Mouse (Mus musculus) midbrain, postnatal 0 days (tissue): ENCODE data around the gene Platr17. TPM values are rescaled to one million over a fixed set of nuclear protein-coding genes. Genes with fewer than 3 reads are reported as not detected.

ENCODE experiments used
- ATAC-seq: fragments of 200-750 bp; cut with Nextera tagmentation; 2 replicates; pipeline ENCODE4 v1.8.0; 2017; ENCODE audit warnings: moderate number of reproducible peaks, mild to moderate bottlenecking, moderate TSS enrichment, moderate library complexity; ENCODE audit not compliant: low FRiP score
- DNase-seq: peaks from one replicate; pipeline ENCODE4 v3.0.0-alpha.2; 2015; ENCODE audit warnings: low spot score
- H3K27ac ChIP-seq: fragments of 300-500 bp; sonication (generic); 2 replicates; pipeline ENCODE4 v1.5.1; 2014; ENCODE audit warnings: low read depth, mild to moderate bottlenecking, low read length, mixed read lengths
- H3K27me3 ChIP-seq: fragments of 300-500 bp; sonication (generic); 2 replicates; pipeline ENCODE4 v1.6.1; 2014; ENCODE audit warnings: low read length, control low read depth, mixed read lengths; ENCODE audit not compliant: insufficient read depth
- H3K36me3 ChIP-seq: fragments of 300-500 bp; sonication (generic); 2 replicates; pipeline ENCODE4 v1.6.1; 2014; ENCODE audit warnings: low read length, control low read depth, mixed read lengths; ENCODE audit not compliant: insufficient read depth
- H3K4me1 ChIP-seq: fragments of 300-500 bp; sonication (generic); 2 replicates; pipeline ENCODE4 v1.6.1; 2014; ENCODE audit warnings: mild to moderate bottlenecking, control low read depth, antibody characterized with exemption, low read length, mixed read lengths; ENCODE audit not compliant: insufficient read depth
- H3K4me2 ChIP-seq: fragments of 300-500 bp; sonication (generic); 2 replicates; pipeline ENCODE4 v1.6.1; 2014; ENCODE audit warnings: low read depth, mild to moderate bottlenecking, low read length, mixed read lengths; ENCODE audit not compliant: poor library complexity, severe bottlenecking
- H3K4me3 ChIP-seq: fragments of 300-500 bp; sonication (generic); 2 replicates; pipeline ENCODE4 v1.5.1; 2014; ENCODE audit warnings: low read depth, mild to moderate bottlenecking, low read length, moderate library complexity
- H3K9ac ChIP-seq: fragments of 300-500 bp; sonication (generic); replicated peaks from 2 replicates; pipeline ENCODE4 v1.6.1; 2014; ENCODE audit warnings: mild to moderate bottlenecking, low read length, moderate library complexity, mixed read lengths; ENCODE audit not compliant: poor library complexity, severe bottlenecking
- H3K9me3 ChIP-seq: fragments of 300-500 bp; sonication (generic); 2 replicates; pipeline ENCODE4 v1.6.1; 2016; ENCODE audit warnings: low read length, control low read depth
- CTCF ChIP-seq: IDR thresholded peaks from 2 replicates; pipeline ENCODE4 v1.5.1; 2016; ENCODE audit warnings: antibody characterized with exemption, mild to moderate bottlenecking
- WGBS: fragments of 180-500 bp; shearing (Covaris S2); extraction: QIAGEN DNeasy Blood & Tissue Kit; methylation state at CpG from one replicate; pipeline ENCODE4 v1.1.7; 2014; 5-methylcytosine and 5-hydroxymethylcytosine counted together
- polyA plus RNA-seq: library from polyadenylated mRNA; unstranded; fragments of >200 nt; fragmentation: Nextera tagmentation; extraction: Ambion mirVana; gene quantifications from 2 replicates; pipeline ENCODE4 v1.2.1, GENCODE M21; 2015
- total RNA-seq: library from RNA; depleted of rRNA; stranded (reverse); fragments of >200 nt; gene quantifications from 2 replicates; pipeline ENCODE4 v1.2.3, GENCODE M21; 2014

The Platr17 gene
- total and polyA plus RNA-seq, 2 experiments from 2014 or later, result 0.22 to 1.5 TPM

GRCm38 (mm10) chr17:33913905-33914304 lies 9.0 kb downstream of the Platr17 start:
- DNase-seq (no peak), ATAC-seq (no peak)
- Histone ChIP-seq H3K27me3 (no peaks in the 10 kb centered on the region), H3K36me3 (peaks cover 27% of the 10 kb centered on the region), H3K27ac (no peak overlapping the region), H3K4me2 (no peak overlapping the region), H3K9me3 (no peaks in the 10 kb centered on the region), H3K4me3 (no peak overlapping the region), H3K4me1 (peaks cover 5% of the 10 kb centered on the region; the same call in 1 of the 2 replicates), H3K9ac (no peak overlapping the region)
- TF ChIP-seq CTCF, result no peak
- WGBS, result 99% methylated on average over 8 of the region's 8 CpGs

- Histone ChIP-seq H3K27me3 (no peaks in the 10 kb centered on the region), H3K9me3 (no peaks in the 10 kb centered on the region), H3K4me1 (peaks cover 5% of the 10 kb centered on the region; the same call in 1 of the 2 replicates), H3K36me3 (peaks cover 27% of the 10 kb centered on the region), H3K4me2 (0 out of 2 replicates have a peak overlapping the region, but pooled peaks have one; percentile 69), H3K4me3 (peak overlapping the region; percentile 54; the same call in 1 of the 2 replicates), H3K27ac (no peak overlapping the region), H3K9ac (no peak overlapping the region)
- peak; percentile 35 for TF ChIP-seq CTCF
- DNase-seq (no peak), ATAC-seq (no peak)
- 66% methylated on average over 13 of the region's 13 CpGs for WGBS
Measured at GRCm38 (mm10) chr17:33914969-33915391, 10.0 kb downstream of the Platr17 start.

- Histone ChIP-seq H3K9ac (peak within 1 kb of the TSS; percentile 67), H3K36me3 (peaks cover 27% of the 10 kb centered on the region), H3K9me3 (no peaks in the 10 kb centered on the region), H3K4me2 (peak within 1 kb of the TSS; percentile 69), H3K27me3 (no peaks in the 10 kb centered on the region), H3K4me3 (peak within 1 kb of the TSS; percentile 54), H3K4me1 (no peaks in the 10 kb centered on the region), H3K27ac (peak within 1 kb of the TSS; percentile 59)
- 1% methylated on average over 30 of the region's 34 CpGs for WGBS
- peak; percentile 91 for ATAC-seq
- no peak for TF ChIP-seq CTCF
- peak; percentile 99 for DNase-seq
Measured at GRCm38 (mm10) chr17:33915671-33916250, 10.8 kb downstream of the Platr17 start, which contains the start of the genes Tapbp and Zbtb22. TSS of gene Tapbp (plus strand) at chr17:33915899. TSS of gene Zbtb22 (plus strand) at chr17:33915904.

- H3K4me2 ChIP-seq, result peak overlapping the region; percentile 69
- no peaks in the 10 kb centered on the region for H3K9me3 ChIP-seq
- H3K4me1 ChIP-seq, result no peaks in the 10 kb centered on the region
- no peak for TF ChIP-seq CTCF
- peaks cover 25% of the 10 kb centered on the region for H3K36me3 ChIP-seq
- H3K4me3 ChIP-seq, result peak overlapping the region; percentile 54
- ATAC-seq (peak; percentile 6), DNase-seq (peak; percentile 64)
- H3K9ac ChIP-seq, result peak overlapping the region; percentile 67
- under 1% methylated on average over 10 of the region's 20 CpGs for WGBS
- peak overlapping the region; percentile 59; the same call in 1 of the 2 replicates for H3K27ac ChIP-seq
- no peaks in the 10 kb centered on the region for H3K27me3 ChIP-seq
Measured at GRCm38 (mm10) chr17:33916294-33916693, 11.4 kb downstream of the Platr17 start.

- no peak for ATAC-seq
- H3K9ac ChIP-seq, result no peak overlapping the region
- H3K9me3 ChIP-seq, result no peaks in the 10 kb centered on the region
- peak overlapping the region; percentile 54 for H3K4me3 ChIP-seq
- peaks cover 17% of the 10 kb centered on the region for H3K36me3 ChIP-seq
- no peaks in the 10 kb centered on the region for H3K4me1 ChIP-seq
- TF ChIP-seq CTCF, result no peak
- WGBS, result 70% methylated on average over 31 of the region's 31 CpGs
- peak overlapping the region; percentile 69 for H3K4me2 ChIP-seq
- no peak overlapping the region for H3K27ac ChIP-seq
- H3K27me3 ChIP-seq, result no peaks in the 10 kb centered on the region
- DNase-seq, result no peak
Measured at GRCm38 (mm10) chr17:33916847-33917655, 12.1 kb downstream of the Platr17 start.
